Mouse (Mus musculus) hindbrain, embryonic 13.5 days (tissue): Measurements from ENCODE around the gene Bri3. TPM values are rescaled to one million over a fixed set of nuclear protein-coding genes. Genes with fewer than 3 reads are reported as not detected.

Experiments
- ATAC-seq: fragments of 200-750 bp; cut with Nextera tagmentation; 2 replicates; pipeline ENCODE4 v1.8.0; 2017; ENCODE audit warnings: moderate TSS enrichment; ENCODE audit not compliant: low FRiP score
- H3K27ac ChIP-seq: fragments of 300-500 bp; sonication (generic); 2 replicates; pipeline ENCODE4 v1.5.1; 2015; ENCODE audit warnings: inconsistent platforms, mild to moderate bottlenecking, moderate library complexity
- H3K27me3 ChIP-seq: fragments of 300-500 bp; sonication (generic); 2 replicates; pipeline ENCODE4 v1.6.1; 2015; ENCODE audit warnings: mild to moderate bottlenecking, inconsistent platforms
- H3K36me3 ChIP-seq: fragments of 300-500 bp; sonication (generic); 2 replicates; pipeline ENCODE4 v1.6.1; 2015; ENCODE audit warnings: mild to moderate bottlenecking, inconsistent platforms
- H3K4me1 ChIP-seq: fragments of 300-500 bp; sonication (generic); replicated peaks from 2 replicates; pipeline ENCODE4 v1.6.1; 2015; ENCODE audit warnings: inconsistent platforms
- H3K4me2 ChIP-seq: fragments of 300-500 bp; sonication (generic); 2 replicates; pipeline ENCODE4 v1.6.1; 2015; ENCODE audit warnings: inconsistent platforms, mild to moderate bottlenecking, moderate library complexity
- H3K4me3 ChIP-seq: fragments of 300-500 bp; sonication (generic); 2 replicates; pipeline ENCODE4 v1.5.1; 2015; ENCODE audit warnings: mild to moderate bottlenecking, inconsistent platforms
- H3K9ac ChIP-seq: fragments of 300-500 bp; sonication (generic); 2 replicates; pipeline ENCODE4 v1.6.1; 2015; ENCODE audit warnings: mild to moderate bottlenecking, inconsistent platforms
- H3K9me3 ChIP-seq: fragments of 300-500 bp; sonication (generic); 2 replicates; pipeline ENCODE4 v1.6.1; 2016; ENCODE audit warnings: inconsistent platforms
- WGBS: fragments of 180-500 bp; shearing (Covaris S2); methylation state at CpG from one replicate; pipeline ENCODE4 v1.1.7; 2015; 5-methylcytosine and 5-hydroxymethylcytosine counted together
- polyA plus RNA-seq: library from polyadenylated mRNA; unstranded; fragments of >200 nt; fragmentation: Nextera tagmentation; extraction: Ambion mirVana; gene quantifications from 2 replicates; pipeline ENCODE4 v1.2.1, GENCODE M21; 2015

Gene Bri3
- polyA plus RNA-seq, 1 experiment from 2014 or later = 116 TPM

GRCm38 (mm10) chr5:144219936-144220335, 24.3 kb upstream of the Bri3 start:
- no peak overlapping the region for H3K9ac ChIP-seq
- 94% methylated on average over 5 of the region's 5 CpGs for WGBS
- H3K9me3 ChIP-seq = no peaks in the 10 kb centered on the region
- no peak overlapping the region for H3K4me2 ChIP-seq
- peaks cover 39% of the 10 kb centered on the region for H3K4me1 ChIP-seq
- peaks cover 29% of the 10 kb centered on the region for H3K36me3 ChIP-seq
- no peak overlapping the region for H3K27ac ChIP-seq
- H3K27me3 ChIP-seq = no peaks in the 10 kb centered on the region
- ATAC-seq = no peak
- H3K4me3 ChIP-seq = no peak overlapping the region

- H3K9me3 ChIP-seq = no peaks in the 10 kb centered on the region
- no peak for ATAC-seq
- no peak overlapping the region for H3K4me3 ChIP-seq
- H3K36me3 ChIP-seq = peaks cover 16% of the 10 kb centered on the region
- no peak overlapping the region for H3K4me2 ChIP-seq
- no peak overlapping the region for H3K9ac ChIP-seq
- H3K27me3 ChIP-seq = no peaks in the 10 kb centered on the region
- peaks cover 39% of the 10 kb centered on the region for H3K4me1 ChIP-seq
- H3K27ac ChIP-seq = no peak overlapping the region
- WGBS = 70% methylated on average over 4 of the region's 4 CpGs
Observed at GRCm38 (mm10) chr5:144221305-144221704, 22.9 kb upstream of the Bri3 start.

DNA sequence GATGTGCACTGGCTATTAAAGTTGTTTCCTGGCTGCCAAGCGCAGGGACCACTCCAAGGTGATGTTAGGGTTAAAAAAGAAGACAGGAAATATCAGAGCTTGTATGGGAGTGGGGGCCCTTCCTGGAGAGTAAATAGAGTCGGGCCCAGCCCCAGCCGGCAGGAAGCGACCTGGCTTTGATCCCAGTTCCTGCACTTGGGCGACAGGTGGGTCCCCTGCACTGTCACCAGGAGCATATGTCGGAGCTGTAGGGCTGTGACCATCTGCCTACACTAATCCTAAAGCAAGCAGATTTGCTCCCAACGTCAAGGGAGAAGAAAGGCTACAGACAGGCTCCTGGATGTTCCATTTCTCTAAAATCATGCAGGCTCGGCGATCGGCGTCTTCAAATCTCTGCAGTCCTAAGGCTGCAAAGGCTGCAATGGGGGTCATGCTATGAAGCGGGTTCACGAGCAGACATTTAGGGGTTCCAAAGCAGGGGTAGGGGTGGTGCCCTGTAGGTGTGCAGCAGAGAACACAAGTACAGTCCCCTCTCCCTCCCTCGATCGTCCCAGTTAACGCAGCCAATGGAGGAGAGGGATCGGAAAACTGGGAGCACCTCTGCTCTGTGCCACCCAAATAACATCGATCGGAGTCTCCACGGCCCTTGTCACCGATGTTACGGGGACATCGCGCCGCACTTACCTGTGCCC, 21.3 kb upstream of the Bri3 start:
- H3K27ac ChIP-seq = peak overlapping the region; percentile 76
- H3K4me2 ChIP-seq = peak overlapping the region; percentile 93
- 3% methylated on average over 25 of the region's 25 CpGs for WGBS
- peak overlapping the region; percentile 75 for H3K4me3 ChIP-seq
- ATAC-seq = peak; percentile 82
- H3K9me3 ChIP-seq = no peaks in the 10 kb centered on the region
- no peaks in the 10 kb centered on the region for H3K27me3 ChIP-seq
- peaks cover 3% of the 10 kb centered on the region for H3K36me3 ChIP-seq
- H3K4me1 ChIP-seq = peaks cover 39% of the 10 kb centered on the region
- H3K9ac ChIP-seq = peak overlapping the region; percentile 85

GRCm38 (mm10) chr5:144223503-144223862, 20.8 kb upstream of the Bri3 start, which contains the start of gene Tecpr1:
Gene Tecpr1, minus strand, starts transcription at chr5:144223615.
- peak within 1 kb of the TSS; percentile 75 for H3K4me3 ChIP-seq
- no peaks in the 10 kb centered on the region; the same call in 1 of the 2 replicates for H3K36me3 ChIP-seq
- peaks cover 39% of the 10 kb centered on the region for H3K4me1 ChIP-seq
- H3K27me3 ChIP-seq = no peaks in the 10 kb centered on the region
- H3K27ac ChIP-seq = peak within 1 kb of the TSS; percentile 76
- ATAC-seq = peak; percentile 97
- peak within 1 kb of the TSS; percentile 85 for H3K9ac ChIP-seq
- H3K9me3 ChIP-seq = no peaks in the 10 kb centered on the region
- peak within 1 kb of the TSS; percentile 93 for H3K4me2 ChIP-seq
- under 1% methylated on average over 37 of the region's 37 CpGs for WGBS

DNA sequence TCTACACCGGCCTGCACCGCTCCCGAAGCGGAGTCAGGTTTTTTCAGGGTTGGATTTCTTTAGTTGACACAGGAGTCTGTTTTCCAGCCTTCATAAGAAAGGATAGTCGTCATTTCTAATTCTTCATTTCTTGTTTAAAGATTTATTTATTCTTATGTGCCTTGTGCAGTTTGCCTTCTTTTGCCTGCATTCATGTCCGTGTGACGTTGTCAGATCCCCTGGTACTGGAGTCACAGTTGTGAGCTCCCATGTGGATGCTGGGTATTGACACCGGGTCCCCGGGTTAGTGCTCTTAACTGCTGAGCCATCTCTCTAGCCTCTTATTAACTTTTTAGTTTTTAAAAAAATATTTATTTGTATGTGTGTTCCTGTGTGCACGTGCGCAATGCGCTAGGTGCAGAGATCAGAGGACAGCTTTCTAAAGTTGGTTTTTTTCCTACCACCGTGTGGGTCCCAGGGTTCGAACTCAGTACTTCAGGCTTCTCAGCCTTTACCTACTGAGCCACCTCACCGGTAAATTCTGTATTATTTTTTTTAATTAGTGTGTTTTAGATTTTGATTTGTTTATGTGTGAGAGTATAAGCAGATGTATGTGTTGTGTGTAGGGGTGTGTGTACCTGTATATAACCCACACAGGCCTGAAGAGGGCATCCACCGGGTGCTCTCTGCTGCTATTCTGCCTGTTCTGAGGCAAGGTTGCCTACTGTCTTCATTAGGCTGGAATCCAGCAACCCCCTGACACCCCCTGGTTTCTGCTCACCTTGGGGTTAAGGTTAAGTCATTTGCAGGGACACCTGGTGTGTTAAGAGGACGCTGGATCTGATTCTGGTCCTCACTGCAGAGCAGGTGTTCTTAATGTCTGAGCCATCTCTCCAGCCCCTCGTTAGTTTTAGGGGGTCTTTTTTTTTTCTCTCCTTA, 20.1 kb upstream of the Bri3 start:
- Histone ChIP-seq H3K36me3 (no peaks in the 10 kb centered on the region; the same call in 1 of the 2 replicates), H3K27ac (peak overlapping the region; percentile 76), H3K9ac (peak overlapping the region; percentile 85), H3K4me1 (peaks cover 36% of the 10 kb centered on the region), H3K4me2 (peak overlapping the region; percentile 57), H3K27me3 (no peaks in the 10 kb centered on the region), H3K9me3 (no peaks in the 10 kb centered on the region), H3K4me3 (peak overlapping the region; percentile 75)
- ATAC-seq = no peak
- WGBS = 26% methylated on average over 18 of the region's 18 CpGs

GRCm38 (mm10) chr5:144226220-144226619, 18.0 kb upstream of the Bri3 start:
- Histone ChIP-seq H3K4me2 (no peak overlapping the region), H3K27me3 (no peaks in the 10 kb centered on the region), H3K27ac (no peak overlapping the region), H3K4me3 (no peak overlapping the region), H3K36me3 (no peaks in the 10 kb centered on the region), H3K4me1 (peaks cover 26% of the 10 kb centered on the region), H3K9me3 (no peaks in the 10 kb centered on the region), H3K9ac (no peak overlapping the region)
- WGBS = 32% methylated on average over 11 of the region's 11 CpGs
- ATAC-seq = no peak

DNA sequence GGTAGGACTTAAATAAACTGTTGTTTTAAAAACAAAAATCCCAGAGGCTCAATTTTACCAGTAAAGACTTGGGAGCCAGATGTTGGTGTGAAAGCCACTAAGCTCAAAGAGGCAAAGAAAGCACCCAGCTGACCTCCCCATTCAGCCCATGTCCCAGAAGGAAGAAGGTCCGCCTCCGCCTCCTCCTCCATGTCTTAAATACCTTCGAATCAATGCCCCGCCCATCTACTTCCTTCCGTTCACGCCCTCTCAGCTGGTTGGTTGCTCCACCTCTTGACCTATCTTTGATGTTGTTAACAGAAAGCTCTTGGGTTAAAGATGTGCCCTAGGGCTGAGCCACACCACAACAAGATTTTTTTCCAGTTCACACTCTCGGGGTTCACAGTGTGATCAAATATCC, 14.0 kb upstream of the Bri3 start:
- WGBS = 94% methylated on average over 7 of the region's 7 CpGs
- Histone ChIP-seq H3K4me2 (no peak overlapping the region), H3K27ac (no peak overlapping the region), H3K9ac (no peak overlapping the region), H3K9me3 (no peaks in the 10 kb centered on the region), H3K36me3 (no peaks in the 10 kb centered on the region), H3K4me3 (no peak overlapping the region), H3K27me3 (no peaks in the 10 kb centered on the region), H3K4me1 (no peaks in the 10 kb centered on the region)
- ATAC-seq = no peak

- Histone ChIP-seq H3K27ac (no peak overlapping the region), H3K9ac (no peak overlapping the region), H3K4me1 (no peaks in the 10 kb centered on the region), H3K9me3 (no peaks in the 10 kb centered on the region), H3K4me2 (no peak overlapping the region), H3K27me3 (no peaks in the 10 kb centered on the region), H3K4me3 (no peak overlapping the region), H3K36me3 (no peaks in the 10 kb centered on the region)
- no peak for ATAC-seq
- 73% methylated on average over 1 of the region's 1 CpGs for WGBS
Observed at GRCm38 (mm10) chr5:144231410-144231809, 12.8 kb upstream of the Bri3 start.

- 85% methylated on average over 5 of the region's 5 CpGs for WGBS
- H3K4me2 ChIP-seq = no peak overlapping the region
- H3K9ac ChIP-seq = no peak overlapping the region
- ATAC-seq = no peak
- H3K27ac ChIP-seq = no peak overlapping the region
- no peaks in the 10 kb centered on the region for H3K4me1 ChIP-seq
- no peak overlapping the region for H3K4me3 ChIP-seq
- H3K27me3 ChIP-seq = no peaks in the 10 kb centered on the region
- no peaks in the 10 kb centered on the region for H3K36me3 ChIP-seq
- H3K9me3 ChIP-seq = no peaks in the 10 kb centered on the region
Observed at GRCm38 (mm10) chr5:144232531-144232930, 11.7 kb upstream of the Bri3 start.

DNA sequence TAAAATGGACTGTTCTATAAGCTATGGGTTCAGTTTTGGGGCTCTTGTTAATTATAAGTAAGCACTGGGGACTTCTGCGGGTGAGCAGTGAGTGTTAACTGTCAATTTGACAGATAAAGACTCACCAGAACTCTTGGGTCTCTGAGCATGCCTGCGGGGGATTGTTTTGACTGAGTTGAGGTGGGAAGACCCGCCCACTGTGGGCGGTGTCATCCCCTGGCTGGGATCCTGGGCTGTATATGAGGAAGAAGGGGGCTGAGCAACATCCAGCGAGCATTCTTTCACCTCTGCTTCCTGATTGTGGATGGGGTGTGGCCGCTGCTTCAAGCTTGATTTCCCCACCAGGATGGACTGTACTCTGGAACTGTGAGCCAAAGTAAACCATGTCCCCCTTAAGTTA, 10.0 kb upstream of the Bri3 start:
- no peak overlapping the region for H3K4me2 ChIP-seq
- H3K27me3 ChIP-seq = no peaks in the 10 kb centered on the region
- H3K36me3 ChIP-seq = no peaks in the 10 kb centered on the region
- no peak overlapping the region for H3K9ac ChIP-seq
- no peak for ATAC-seq
- H3K4me1 ChIP-seq = no peaks in the 10 kb centered on the region
- H3K9me3 ChIP-seq = no peaks in the 10 kb centered on the region
- H3K27ac ChIP-seq = no peak overlapping the region
- no peak overlapping the region for H3K4me3 ChIP-seq
- WGBS = 72% methylated on average over 6 of the region's 6 CpGs

DNA sequence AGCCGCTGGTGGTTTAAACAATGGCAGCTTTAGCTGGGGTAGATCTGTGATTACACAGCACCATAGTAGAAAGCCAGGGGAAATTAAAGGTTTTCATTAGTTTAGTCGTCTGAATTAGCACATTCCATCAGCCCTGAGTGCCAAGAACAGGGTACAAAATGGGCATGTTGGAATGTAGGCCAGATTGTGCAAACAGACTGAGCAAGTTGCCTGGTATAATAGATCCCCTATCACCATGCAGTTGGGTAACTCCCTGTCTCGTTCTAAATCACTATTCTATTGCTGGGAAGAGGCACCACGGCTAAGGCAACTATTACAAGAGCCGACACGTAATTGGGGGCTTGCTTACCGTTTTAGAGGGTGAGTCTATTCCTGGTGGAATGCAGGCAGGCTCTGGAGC, 9.5 kb upstream of the Bri3 start:
- Histone ChIP-seq H3K27me3 (no peaks in the 10 kb centered on the region), H3K27ac (no peak overlapping the region), H3K4me2 (no peak overlapping the region), H3K9me3 (no peaks in the 10 kb centered on the region), H3K4me1 (no peaks in the 10 kb centered on the region), H3K4me3 (no peak overlapping the region), H3K36me3 (no peaks in the 10 kb centered on the region), H3K9ac (no peak overlapping the region)
- ATAC-seq = no peak
- WGBS = 87% methylated on average over 7 of the region's 7 CpGs

GRCm38 (mm10) chr5:144238969-144239368, 5.3 kb upstream of the Bri3 start:
- Histone ChIP-seq H3K4me1 (no peaks in the 10 kb centered on the region), H3K9ac (no peak overlapping the region), H3K9me3 (no peaks in the 10 kb centered on the region), H3K27ac (no peak overlapping the region), H3K27me3 (no peaks in the 10 kb centered on the region), H3K36me3 (no peaks in the 10 kb centered on the region), H3K4me2 (no peak overlapping the region), H3K4me3 (no peak overlapping the region)
- no peak for ATAC-seq
- WGBS = 70% methylated on average over 1 of the region's 1 CpGs
